Mouse (Mus musculus) lung, postnatal 25 days (tissue): ENCODE measurements around the gene Adora1.
"Not testable (repeated sequence)": the region's sequence is repeated elsewhere in the genome, so short reads cannot be mapped to it uniquely, and the experiment has no call there.

ENCODE experiments used
- DNase-seq: peaks from one replicate; pipeline ENCODE4 v3.0.0; 2022; ENCODE audit warnings: low spot score

The Adora1 gene

GRCm38 (mm10) chr1:134235391-134235921, at the start of gene Adora1:
Gene Adora1 (minus strand): TSS chr1:134235431.
- DNase-seq = no peak

GRCm38 (mm10) chr1:134283108-134283507, 47.9 kb upstream of the Adora1 start:
- DNase-seq = peak; percentile 28

- DNase-seq = no peak
Measured at GRCm38 (mm10) chr1:134282342-134282741, 47.1 kb upstream of the Adora1 start.

GRCm38 (mm10) chr1:134281563-134281962, 46.3 kb upstream of the Adora1 start:
- DNase-seq = no peak

DNA sequence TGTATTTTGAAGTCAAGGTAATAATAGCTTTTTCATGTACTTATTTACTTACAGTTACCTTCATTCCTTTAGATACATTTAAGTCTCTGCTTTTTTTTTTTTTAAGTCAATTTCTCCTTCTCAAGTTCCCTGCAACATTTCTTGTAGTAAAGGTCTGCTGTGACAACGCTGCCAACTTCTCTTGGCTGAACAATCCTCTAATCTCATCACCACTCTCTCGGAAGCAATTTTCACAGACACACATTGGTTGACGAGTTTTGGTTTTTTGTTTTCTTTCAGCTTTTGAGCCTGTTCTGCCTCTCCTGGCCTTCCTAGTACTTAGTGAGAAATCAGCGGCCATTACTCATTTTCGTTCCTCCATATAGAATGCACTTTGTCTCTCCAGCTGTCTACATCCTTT, 44.9 kb upstream of the Adora1 start:
- DNase-seq = no peak

- DNase-seq = no peak
Measured at GRCm38 (mm10) chr1:134276823-134277222, 41.6 kb upstream of the Adora1 start.

DNA sequence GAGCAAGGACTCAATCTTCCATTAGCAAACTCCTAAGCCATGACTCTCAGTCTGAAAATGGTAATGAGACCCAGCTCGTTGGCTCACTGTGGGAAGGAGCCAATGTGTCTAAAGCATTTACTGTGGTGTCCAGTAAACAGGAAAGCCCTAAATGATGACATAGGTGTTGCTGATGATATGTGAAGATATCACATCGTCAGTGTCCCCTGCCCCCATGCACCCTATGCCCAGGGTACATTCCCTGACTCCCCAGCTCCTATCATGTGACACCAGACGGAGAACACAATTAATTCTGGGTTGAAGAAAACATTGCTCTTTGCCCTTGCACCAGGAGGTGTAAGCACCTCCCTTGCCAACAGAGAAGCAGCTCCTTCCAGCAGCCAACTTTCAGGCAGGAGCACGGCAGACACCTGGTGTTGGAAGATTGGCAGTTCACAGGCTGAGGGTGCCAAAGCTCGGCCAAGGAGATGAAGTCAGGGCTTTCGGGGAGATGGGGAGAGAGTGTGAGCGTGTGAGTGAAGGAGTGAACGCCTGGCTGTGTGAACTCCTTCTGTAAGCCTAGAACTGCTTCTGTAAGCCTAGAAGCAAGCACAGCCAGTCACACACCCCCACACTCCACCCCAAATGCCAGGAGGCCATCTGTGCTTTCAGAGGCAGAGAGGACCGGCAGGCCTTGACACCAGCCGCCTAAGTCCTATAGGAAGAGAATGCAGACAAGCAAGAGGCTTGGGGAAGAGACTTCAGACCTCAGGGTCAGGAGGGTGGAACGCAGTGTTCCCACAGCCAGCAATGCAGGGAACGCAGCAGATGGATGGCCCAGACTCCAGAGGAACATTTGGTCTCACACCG, 40.6 kb upstream of the Adora1 start:
- DNase-seq = no peak

DNA sequence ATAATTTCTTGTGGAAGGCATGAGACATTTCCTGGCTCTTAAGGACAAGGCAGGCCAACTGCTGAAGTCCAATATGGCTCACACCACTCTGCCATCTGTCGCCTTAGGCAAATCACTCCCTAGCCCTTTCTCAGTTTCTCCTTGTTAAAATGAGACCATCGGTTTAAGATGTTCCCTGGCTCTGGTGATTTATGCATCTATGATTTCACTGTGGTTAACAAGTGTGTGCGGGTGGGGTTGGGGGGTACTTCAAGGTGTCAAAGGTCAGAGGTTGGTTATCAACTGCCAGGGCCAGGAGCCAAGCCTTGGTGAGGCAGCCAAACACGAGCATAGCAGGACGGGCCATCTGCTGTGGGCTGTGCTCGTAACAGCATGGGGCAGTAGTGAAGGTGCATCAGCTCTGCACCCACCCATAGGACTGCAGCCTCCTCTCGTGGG, 39.3 kb upstream of the Adora1 start:
- no peak for DNase-seq

GRCm38 (mm10) chr1:134273493-134274395, 38.5 kb upstream of the Adora1 start:
- no peak for DNase-seq

GRCm38 (mm10) chr1:134272754-134273250, 37.6 kb upstream of the Adora1 start:
- DNase-seq = no peak

DNA sequence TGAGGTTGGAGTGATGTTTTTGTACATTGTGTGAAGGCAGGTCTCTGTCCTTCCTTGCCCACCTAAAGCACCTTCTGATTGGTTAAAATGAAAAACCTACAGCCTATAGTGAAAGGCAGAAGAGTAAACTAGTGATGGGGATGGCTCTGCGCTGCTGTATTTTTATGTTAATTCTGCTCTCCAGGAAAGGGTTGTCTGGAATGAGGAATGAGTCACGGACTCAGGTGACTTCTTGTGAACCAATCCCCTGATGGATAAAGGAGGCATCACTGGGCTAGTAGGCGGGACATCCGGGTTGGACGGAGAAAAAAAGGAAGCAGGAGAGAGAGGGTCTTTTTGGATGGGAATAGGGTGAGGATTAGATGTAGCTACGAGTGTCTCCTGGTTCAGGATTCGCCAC, 34.8 kb upstream of the Adora1 start:
- DNase-seq = no peak

DNA sequence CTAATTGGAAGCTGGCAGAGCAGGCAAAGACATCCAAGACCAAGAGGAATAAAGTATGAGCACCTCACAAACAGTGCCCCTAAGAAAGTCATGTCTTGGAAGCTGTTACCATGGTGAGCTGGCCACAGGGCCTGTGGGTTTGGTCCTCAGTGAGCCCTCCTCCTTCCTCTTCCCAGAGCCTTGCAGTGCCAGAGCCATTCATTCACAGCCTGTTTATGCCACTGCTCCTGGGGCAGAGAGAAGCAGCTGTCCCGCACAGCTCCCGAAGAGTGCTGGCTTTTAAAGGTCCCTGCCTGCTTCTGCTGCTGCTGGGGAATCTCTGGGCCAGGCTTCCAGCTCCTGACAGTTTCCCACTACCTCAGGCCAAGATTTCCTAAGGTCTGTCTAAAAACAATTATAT, 30.6 kb upstream of the Adora1 start:
- DNase-seq = no peak

- no peak for DNase-seq
Measured at GRCm38 (mm10) chr1:134264341-134264740, 29.1 kb upstream of the Adora1 start.

DNA sequence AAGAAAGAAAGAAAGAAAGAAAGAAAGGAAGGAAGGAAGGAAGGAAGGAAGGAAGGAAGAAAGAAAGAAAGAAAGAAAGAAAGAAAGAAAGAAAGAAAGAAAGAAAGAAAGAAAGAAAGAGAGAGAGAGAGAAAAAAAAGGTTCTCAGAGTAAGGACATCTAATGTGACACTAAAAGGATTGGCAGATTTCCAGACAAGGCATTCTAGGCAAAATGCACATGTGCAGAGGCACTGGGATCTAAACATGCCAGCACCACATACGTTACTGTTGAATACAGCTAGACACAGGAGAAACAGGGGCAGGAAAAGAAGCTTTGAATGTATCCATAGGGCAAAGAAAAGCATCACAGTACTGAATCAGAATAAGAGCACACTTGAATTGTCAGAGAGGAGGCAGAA, 14.4 kb upstream of the Adora1 start:
- DNase-seq = not testable (repeated sequence)

DNA sequence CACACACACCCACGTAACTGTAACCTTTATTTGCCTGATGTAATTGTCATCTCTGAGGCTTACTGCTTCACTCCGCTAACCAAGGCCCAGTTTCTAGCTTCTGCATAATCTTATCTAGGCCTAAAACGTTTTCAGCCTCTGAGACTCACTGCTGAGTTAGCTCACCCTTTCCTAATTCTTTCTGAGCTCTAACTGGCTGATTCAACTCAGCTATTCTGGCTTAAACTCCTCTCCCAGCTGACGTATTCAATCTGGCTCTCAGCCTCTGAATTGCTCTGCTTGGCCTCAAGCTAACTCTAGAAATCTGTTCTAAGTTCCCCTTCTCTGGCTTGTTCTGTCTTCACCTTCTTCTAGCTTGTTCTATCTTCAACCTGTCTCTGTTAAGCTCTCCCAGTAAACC, 11.4 kb upstream of the Adora1 start:
- DNase-seq = peak; percentile 20

- DNase-seq = no peak
Measured at GRCm38 (mm10) chr1:134245004-134245717, 9.9 kb upstream of the Adora1 start.

GRCm38 (mm10) chr1:134243948-134244914, 9.0 kb upstream of the Adora1 start:
- DNase-seq = peak; percentile 93

GRCm38 (mm10) chr1:134243505-134243904, 8.3 kb upstream of the Adora1 start:
- DNase-seq = peak; percentile 50

GRCm38 (mm10) chr1:134242286-134242685, 7.1 kb upstream of the Adora1 start:
- DNase-seq = no peak

- no peak for DNase-seq
Measured at GRCm38 (mm10) chr1:134241298-134241697, 6.1 kb upstream of the Adora1 start.

DNA sequence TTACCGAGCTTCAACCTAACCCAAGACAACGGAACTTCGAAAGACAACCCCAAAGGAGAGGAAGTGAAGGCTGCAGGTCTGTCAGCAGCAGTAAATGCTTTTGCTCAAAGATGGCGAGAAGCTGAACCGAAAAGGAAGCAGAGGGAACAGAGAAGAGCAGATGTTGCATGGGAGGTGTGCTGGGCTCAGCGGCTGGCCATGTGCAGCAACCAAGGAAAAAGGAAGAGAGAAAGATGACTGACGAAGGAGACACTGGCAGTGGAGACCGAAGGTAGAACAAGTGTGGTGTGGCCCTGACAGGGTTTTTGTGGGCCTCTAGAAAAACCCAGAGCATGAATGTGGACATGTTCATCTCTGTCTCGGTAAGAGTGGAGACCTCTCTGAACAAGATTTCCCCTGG, 5.5 kb upstream of the Adora1 start:
- DNase-seq = no peak
